Mouse (Mus musculus) embryonic facial prominence, embryonic 13.5 days (tissue): ENCODE data around the gene Map2k5. TPM values are rescaled to one million over a fixed set of nuclear protein-coding genes. Genes with fewer than 3 reads are reported as not detected.

ENCODE experiments used
- ATAC-seq: fragments of 200-750 bp; cut with Nextera tagmentation; 2 replicates; pipeline ENCODE4 v1.8.0; 2017; ENCODE audit warnings: low read depth; ENCODE audit not compliant: insufficient number of reproducible peaks, insufficient read depth, low FRiP score, low TSS enrichment
- H3K27ac ChIP-seq: fragments of 300-500 bp; sonication (generic); 2 replicates; pipeline ENCODE4 v1.5.1; 2015; ENCODE audit warnings: moderate library complexity, mild to moderate bottlenecking, inconsistent platforms
- H3K27me3 ChIP-seq: fragments of 300-500 bp; sonication (generic); 2 replicates; pipeline ENCODE4 v1.6.1; 2015; ENCODE audit warnings: mild to moderate bottlenecking, inconsistent platforms
- H3K36me3 ChIP-seq: fragments of 300-500 bp; sonication (generic); 2 replicates; pipeline ENCODE4 v1.6.1; 2015; ENCODE audit warnings: mild to moderate bottlenecking, inconsistent platforms
- H3K4me1 ChIP-seq: fragments of 300-500 bp; sonication (generic); 2 replicates; pipeline ENCODE4 v1.6.1; 2015; ENCODE audit warnings: inconsistent platforms
- H3K4me2 ChIP-seq: fragments of 300-500 bp; sonication (generic); 2 replicates; pipeline ENCODE4 v1.6.1; 2015; ENCODE audit warnings: moderate library complexity, mild to moderate bottlenecking, inconsistent platforms
- H3K4me3 ChIP-seq: fragments of 300-500 bp; sonication (generic); 2 replicates; pipeline ENCODE4 v1.5.1; 2015; ENCODE audit warnings: mild to moderate bottlenecking, inconsistent platforms
- H3K9ac ChIP-seq: fragments of 300-500 bp; sonication (generic); 2 replicates; pipeline ENCODE4 v1.6.1; 2015; ENCODE audit warnings: mild to moderate bottlenecking, inconsistent platforms
- H3K9me3 ChIP-seq: fragments of 300-500 bp; sonication (generic); 2 replicates; pipeline ENCODE4 v1.6.1; 2016; ENCODE audit warnings: inconsistent platforms
- WGBS: fragments of 180-500 bp; shearing (Covaris S2); methylation state at CpG from one replicate; pipeline ENCODE4 v1.1.7; 2015; ENCODE audit warnings: mixed read lengths; 5-methylcytosine and 5-hydroxymethylcytosine counted together
- polyA plus RNA-seq: library from polyadenylated mRNA; unstranded; fragments of >200 nt; fragmentation: Nextera tagmentation; extraction: Ambion mirVana; gene quantifications from 2 replicates; pipeline ENCODE4 v1.2.1, GENCODE M21; 2015

The Map2k5 gene
- polyA plus RNA-seq, 1 experiment from 2014 or later = 37.8 TPM

- no peak for ATAC-seq
- no peaks in the 10 kb centered on the region for H3K36me3 ChIP-seq
- under 1% methylated on average over 80 of the region's 80 CpGs for WGBS
- peak overlapping the region; percentile 29 for H3K4me3 ChIP-seq
- no peak overlapping the region for H3K9ac ChIP-seq
- peak overlapping the region; percentile 45 for H3K4me2 ChIP-seq
- no peak overlapping the region for H3K27ac ChIP-seq
- peaks cover 100% of the 10 kb centered on the region for H3K27me3 ChIP-seq
- H3K4me1 ChIP-seq = peaks cover 77% of the 10 kb centered on the region
- H3K9me3 ChIP-seq = no peaks in the 10 kb centered on the region
These were observed 233.0 kb downstream of the Map2k5 start for GRCm38 (mm10) chr9:63144502-63145248.

GRCm38 (mm10) chr9:63143641-63144501, 233.8 kb downstream of the Map2k5 start:
- peaks cover 74% of the 10 kb centered on the region for H3K4me1 ChIP-seq
- H3K36me3 ChIP-seq = no peaks in the 10 kb centered on the region
- H3K9me3 ChIP-seq = no peaks in the 10 kb centered on the region
- H3K27me3 ChIP-seq = peaks cover 100% of the 10 kb centered on the region
- peak overlapping the region; percentile 29 for H3K4me3 ChIP-seq
- 1% methylated on average over 47 of the region's 47 CpGs for WGBS
- H3K4me2 ChIP-seq = peak overlapping the region; percentile 45
- no peak overlapping the region for H3K27ac ChIP-seq
- H3K9ac ChIP-seq = no peak overlapping the region
- ATAC-seq = no peak

- no peak overlapping the region for H3K9ac ChIP-seq
- H3K27ac ChIP-seq = no peak overlapping the region
- peak overlapping the region; percentile 14; the same call in 1 of the 2 replicates for H3K4me3 ChIP-seq
- WGBS = under 1% methylated on average over 25 of the region's 25 CpGs
- H3K27me3 ChIP-seq = peaks cover 100% of the 10 kb centered on the region
- no peaks in the 10 kb centered on the region for H3K9me3 ChIP-seq
- ATAC-seq = no peak
- no peaks in the 10 kb centered on the region for H3K36me3 ChIP-seq
- no peak overlapping the region for H3K4me2 ChIP-seq
- peaks cover 75% of the 10 kb centered on the region for H3K4me1 ChIP-seq
These were observed 234.5 kb downstream of the Map2k5 start for GRCm38 (mm10) chr9:63143227-63143626.

- no peak for ATAC-seq
- no peak overlapping the region for H3K9ac ChIP-seq
- peak overlapping the region; percentile 25 for H3K4me3 ChIP-seq
- no peaks in the 10 kb centered on the region for H3K9me3 ChIP-seq
- no peak overlapping the region for H3K27ac ChIP-seq
- peak overlapping the region; percentile 47 for H3K4me2 ChIP-seq
- H3K4me1 ChIP-seq = peaks cover 76% of the 10 kb centered on the region
- under 1% methylated on average over 42 of the region's 42 CpGs for whole genome bisulfite sequencing
- H3K27me3 ChIP-seq = peaks cover 100% of the 10 kb centered on the region
- no peaks in the 10 kb centered on the region for H3K36me3 ChIP-seq
These were observed 235.2 kb downstream of the Map2k5 start for GRCm38 (mm10) chr9:63142335-63143036.

GRCm38 (mm10) chr9:63141641-63142334, 235.9 kb downstream of the Map2k5 start:
- Histone ChIP-seq H3K36me3 (no peaks in the 10 kb centered on the region), H3K4me2 (peak overlapping the region; percentile 47), H3K27ac (no peak overlapping the region), H3K27me3 (peaks cover 100% of the 10 kb centered on the region), H3K9me3 (no peaks in the 10 kb centered on the region), H3K4me3 (peak overlapping the region; percentile 25; the same call in 1 of the 2 replicates), H3K4me1 (peaks cover 75% of the 10 kb centered on the region), H3K9ac (no peak overlapping the region)
- WGBS = 1% methylated on average over 24 of the region's 24 CpGs
- no peak for ATAC-seq

- Histone ChIP-seq H3K27me3 (peaks cover 99% of the 10 kb centered on the region), H3K4me1 (peaks cover 72% of the 10 kb centered on the region), H3K27ac (no peak overlapping the region), H3K9ac (no peak overlapping the region), H3K4me2 (no peak overlapping the region), H3K36me3 (no peaks in the 10 kb centered on the region), H3K9me3 (no peaks in the 10 kb centered on the region), H3K4me3 (peak overlapping the region; percentile 2; the same call in 1 of the 2 replicates)
- 1% methylated on average over 9 of the region's 9 CpGs for WGBS
- ATAC-seq = no peak
These were observed 237.5 kb downstream of the Map2k5 start for GRCm38 (mm10) chr9:63140211-63140610.

- H3K27ac ChIP-seq = no peak overlapping the region
- no peak for ATAC-seq
- H3K4me3 ChIP-seq = 0 out of 2 replicates have a peak overlapping the region, but pooled peaks have one; percentile 2
- no peak overlapping the region for H3K4me2 ChIP-seq
- no peaks in the 10 kb centered on the region for H3K36me3 ChIP-seq
- no peak overlapping the region for H3K9ac ChIP-seq
- peaks cover 72% of the 10 kb centered on the region for H3K4me1 ChIP-seq
- H3K27me3 ChIP-seq = peaks cover 99% of the 10 kb centered on the region
- no peaks in the 10 kb centered on the region for H3K9me3 ChIP-seq
- 2% methylated on average over 17 of the region's 17 CpGs for WGBS
These were observed 238.0 kb downstream of the Map2k5 start for GRCm38 (mm10) chr9:63139661-63140060.

GRCm38 (mm10) chr9:63138481-63138967, 239.2 kb downstream of the Map2k5 start:
- under 1% methylated on average over 31 of the region's 31 CpGs for WGBS
- H3K9ac ChIP-seq = no peak overlapping the region

GRCm38 (mm10) chr9:63137615-63137915, 240.1 kb downstream of the Map2k5 start:
- H3K4me2 ChIP-seq = no peak overlapping the region
- H3K27me3 ChIP-seq = peaks cover 92% of the 10 kb centered on the region
- no peak for ATAC-seq
- 4% methylated on average over 6 of the region's 6 CpGs for whole genome bisulfite sequencing
- no peak overlapping the region for H3K9ac ChIP-seq
- H3K36me3 ChIP-seq = no peaks in the 10 kb centered on the region
- peaks cover 65% of the 10 kb centered on the region for H3K4me1 ChIP-seq
- H3K9me3 ChIP-seq = no peaks in the 10 kb centered on the region
- no peak overlapping the region for H3K4me3 ChIP-seq
- H3K27ac ChIP-seq = no peak overlapping the region

More at GRCm38 (mm10) chr9:63138481-63138967, 239.2 kb downstream of the Map2k5 start:
- Histone ChIP-seq H3K4me3 (peak overlapping the region; percentile 27), H3K4me2 (peak overlapping the region; percentile 44), H3K4me1 (peaks cover 72% of the 10 kb centered on the region), H3K27me3 (peaks cover 99% of the 10 kb centered on the region), H3K27ac (no peak overlapping the region), H3K36me3 (no peaks in the 10 kb centered on the region), H3K9me3 (no peaks in the 10 kb centered on the region)
- ATAC-seq = no peak

- 0 out of 2 replicates have a peak overlapping the region, but pooled peaks have one; percentile 1 for H3K4me2 ChIP-seq
- H3K27me3 ChIP-seq = peaks cover 86% of the 10 kb centered on the region
- H3K9ac ChIP-seq = no peak overlapping the region
- no peak overlapping the region for H3K4me3 ChIP-seq
- whole genome bisulfite sequencing = 3% methylated on average over 19 of the region's 19 CpGs
- no peak overlapping the region for H3K27ac ChIP-seq
- H3K4me1 ChIP-seq = peaks cover 63% of the 10 kb centered on the region
- H3K36me3 ChIP-seq = no peaks in the 10 kb centered on the region
- H3K9me3 ChIP-seq = no peaks in the 10 kb centered on the region
- no peak for ATAC-seq
These were observed 240.7 kb downstream of the Map2k5 start for GRCm38 (mm10) chr9:63136756-63137614.
